Mouse (Mus musculus): ENCODE measurements around the gene Ccdc183.

DNA sequence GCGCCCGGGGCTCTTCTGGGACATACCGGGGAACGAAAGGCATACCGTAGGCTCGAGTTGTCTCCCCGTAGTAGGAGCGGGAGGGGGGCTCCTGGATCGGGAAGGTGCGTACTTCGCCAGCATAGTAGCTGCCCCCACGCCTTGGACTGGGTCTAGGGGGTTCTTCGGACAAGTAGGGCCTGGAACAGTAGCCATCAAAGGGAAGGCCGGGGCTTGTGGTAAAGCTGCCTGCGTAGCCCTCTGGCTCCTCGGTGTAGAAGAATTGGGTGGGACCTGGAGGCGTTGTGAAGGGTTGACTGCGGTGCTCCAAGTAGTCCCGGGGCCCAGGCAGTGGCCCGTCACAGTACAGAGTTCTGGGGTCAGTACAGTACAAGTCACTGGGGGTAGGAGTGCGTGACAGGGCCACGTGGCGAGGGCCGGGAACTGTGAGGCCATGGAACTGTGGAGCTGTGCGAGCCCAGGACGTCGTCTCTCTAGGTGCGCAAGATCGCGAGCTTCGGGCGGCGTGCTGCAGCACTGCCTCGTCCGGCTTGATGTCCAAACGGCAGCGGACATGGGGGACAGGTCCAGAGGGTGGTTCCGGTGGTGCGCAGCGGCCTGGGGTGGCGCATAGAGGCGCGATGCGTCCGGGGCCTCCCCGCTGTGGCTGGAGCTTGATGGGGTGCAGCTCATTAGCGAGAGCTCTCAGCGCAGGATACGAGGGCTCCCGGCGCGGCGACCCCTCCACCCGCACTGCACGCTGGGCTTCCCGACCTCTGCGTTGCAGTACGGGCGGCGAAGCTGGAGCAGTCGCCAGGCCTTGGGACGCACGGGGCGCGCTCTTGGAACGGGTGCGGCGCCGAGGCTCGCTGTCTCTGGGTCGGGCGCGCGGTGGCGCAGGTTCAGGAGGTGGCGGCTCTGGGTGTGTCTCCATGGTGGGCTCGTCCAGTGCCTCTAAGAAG is 38.4 kb downstream of the Ccdc183 start:
- no peak for TF ChIP-seq CTCF (IDR thresholded peaks at IDR 0.05; ENCODE audit: control insufficient read depth, insufficient read depth, insufficient replicate concordance, low read depth, low read length)
- TF ChIP-seq POLR2A (IDR thresholded peaks at IDR 0.05; ENCODE audit: control insufficient read depth, low read depth, low read length), result no peak; the same call in 1 of the 2 replicates
